In the genomic region with DNA sequence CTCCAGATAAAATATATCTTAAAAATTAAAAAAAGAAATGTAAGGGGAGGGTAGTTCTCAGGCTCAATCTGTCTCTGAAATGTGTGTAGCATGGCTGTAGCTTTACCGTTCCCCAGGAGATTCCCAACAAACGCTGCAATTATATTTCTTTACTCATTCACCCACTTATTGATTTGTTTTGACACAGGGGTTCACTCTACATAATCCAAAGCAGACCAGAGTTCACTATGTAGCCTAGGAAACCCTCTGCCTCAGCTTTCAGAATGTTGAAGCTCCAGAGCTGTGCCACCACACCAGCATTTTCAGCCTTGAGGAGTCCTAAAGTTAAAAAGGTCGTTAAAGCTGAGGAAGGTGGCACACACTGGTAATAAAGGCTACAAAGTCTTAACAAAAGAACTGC, we compare ENCODE assay signal across 21 mouse cellular contexts. TPM values are rescaled to one million over a fixed set of nuclear protein-coding genes. Genes with fewer than 3 reads are reported as not detected.
DNase-seq lines count a peak whose midpoint lies in the region; ATAC-seq and TF ChIP-seq lines count a peak whose summit lies in the region.
"Had no signal": no experiment of that assay in that cellular context is flagged by ENCODE, and none has a peak within 500 bp of the region (broad histone marks: within the 10 kb centered on the region; RNA-seq: fewer than 3 reads in every experiment).

No protein-coding gene starts in this region.

- no peak for TF ChIP-seq RAD21 in MEL (IDR thresholded peaks at IDR 0.05; ENCODE audit: low read depth, low read length)

- no peak for ATAC-seq in liver, embryonic 11.5 days (replicated peaks; ENCODE audit: low FRiP score)
- ATAC-seq: activated CD4-positive, CD25-positive, alpha-beta regulatory T cell, adult 4 months; CD4-positive, CD25-positive, alpha-beta regulatory T cell, adult 4 months; forebrain, embryonic 14.5 days had no signal

- no peaks in the 10 kb centered on the region for H3K36me3 ChIP-seq in liver, adult 2 months (ENCODE audit: control insufficient read depth, insufficient read depth, low read length)
- no peaks in the 10 kb centered on the region for H3K36me3 ChIP-seq in liver, embryonic 11.5 days (ENCODE audit: control insufficient read depth, insufficient read depth, low read length)
- H3K36me3 ChIP-seq in MEL (ENCODE audit: control insufficient read depth in 1 of 2, insufficient read depth in 2 of 2, low read length in 2 of 2), result peaks cover 0 to 5% of the 10 kb centered on the region in 2 experiments; a peak in 2 of 4 replicates
- no peaks in the 10 kb centered on the region for H3K36me3 ChIP-seq in macrophage (ENCODE audit: inconsistent target)
- H3K36me3 ChIP-seq: embryonic facial prominence, embryonic 15.5 days; hindbrain, embryonic 12.5 days; hindbrain, embryonic 15.5 days had no signal

- H3K4me1 ChIP-seq in liver, adult 2 months (ENCODE audit: control insufficient read depth, insufficient read depth, low read length), result peaks cover 17% of the 10 kb centered on the region
- no peaks in the 10 kb centered on the region for H3K4me1 ChIP-seq in liver, embryonic 11.5 days (replicated peaks; ENCODE audit: control insufficient read depth, insufficient read depth, low read length)
- peaks cover 8 to 11% of the 10 kb centered on the region in 2 experiments for H3K4me1 ChIP-seq in MEL (ENCODE audit: control insufficient read depth in 1 of 2, insufficient read depth in 2 of 2, low read length in 2 of 2)
- peaks cover 53% of the 10 kb centered on the region for H3K4me1 ChIP-seq in bone marrow macrophage, adult 2 months (ENCODE audit: control insufficient read depth, insufficient read depth, low read length)
- H3K4me1 ChIP-seq: embryonic facial prominence, embryonic 15.5 days; hindbrain, embryonic 15.5 days had no signal

- peak; percentile 70 for DNase-seq in liver, adult 2 months (ENCODE audit: extremely low read depth, low read depth, low spot score)
- DNase-seq in liver, embryonic 11.5 days (ENCODE audit: low spot score), result no peak
- no peak for DNase-seq in MEL (ENCODE audit: low read depth, low spot score)
- no peak for DNase-seq in urinary bladder, adult 2 months (ENCODE audit: low spot score)
- DNase-seq: adrenal gland, adult 8-10 months; adrenal gland, postnatal 25 days; cerebellum, adult 18-20 months; cerebellum, adult 9-10 months; cerebellum, postnatal 25 days; gastrocnemius, postnatal 10 days; gastrocnemius, postnatal 36 days; heart, adult 11 months had no signal

- no peaks in the 10 kb centered on the region for H3K27me3 ChIP-seq in liver, adult 2 months (ENCODE audit: control insufficient read depth, insufficient read depth, low read length)
- H3K27me3 ChIP-seq in liver, embryonic 11.5 days (replicated peaks; ENCODE audit: control insufficient read depth, insufficient read depth, low read length), result no peaks in the 10 kb centered on the region
- no peaks in the 10 kb centered on the region; a peak in 1 of 4 replicates for H3K27me3 ChIP-seq in MEL (ENCODE audit: control insufficient read depth in 1 of 2, insufficient read depth in 2 of 2, low read length in 2 of 2)
- H3K27me3 ChIP-seq: embryonic facial prominence, embryonic 15.5 days had no signal

- no peaks in the 10 kb centered on the region for H3K79me2 ChIP-seq in liver, adult 2 months (ENCODE audit: control insufficient read depth, insufficient read depth, low read length)
- no peaks in the 10 kb centered on the region for H3K79me2 ChIP-seq in MEL (ENCODE audit: control insufficient read depth, insufficient read depth, low read length, poor library complexity)
- H3K79me2 ChIP-seq in macrophage (ENCODE audit: inconsistent target), result no peaks in the 10 kb centered on the region

- H3K9me3 ChIP-seq in liver, embryonic 11.5 days (ENCODE audit: control insufficient read depth, low read length), result no peaks in the 10 kb centered on the region
- H3K9me3 ChIP-seq in MEL (replicated peaks; ENCODE audit: insufficient read depth, low read length), result no peaks in the 10 kb centered on the region
- H3K9me3 ChIP-seq: embryonic facial prominence, embryonic 15.5 days; hindbrain, embryonic 12.5 days; hindbrain, embryonic 15.5 days had no signal

- no peak overlapping the region for H3K4me3 ChIP-seq in liver, adult 2 months (ENCODE audit: insufficient read depth, low read depth, low read length)
- no peak overlapping the region for H3K4me3 ChIP-seq in liver, embryonic 11.5 days (ENCODE audit: low read depth, low read length)
- H3K4me3 ChIP-seq in MEL (ENCODE audit: control insufficient read depth in 1 of 2, insufficient read depth in 1 of 2, low read depth in 2 of 2, low read length in 2 of 2) (no peak overlapping the region), macrophage (ENCODE audit: inconsistent target) (no peak overlapping the region)
- no peak overlapping the region for H3K4me3 ChIP-seq in bone marrow macrophage, adult 2 months (ENCODE audit: insufficient read depth, low read length)
- H3K4me3 ChIP-seq: embryonic facial prominence, embryonic 15.5 days; hindbrain, embryonic 12.5 days; hindbrain, embryonic 15.5 days had no signal

- no peak for TF ChIP-seq CTCF in liver, adult 2 months (IDR thresholded peaks at IDR 0.05; ENCODE audit: low read depth, low read length)
- no peak for TF ChIP-seq CTCF in MEL (IDR thresholded peaks at IDR 0.05 in 2 of 3, conservative IDR thresholded peaks at IDR 0.05 in 1 of 3; ENCODE audit: control insufficient read depth in 1 of 3, insufficient read depth in 1 of 3, low read depth in 2 of 3, low read length in 3 of 3, poor library complexity in 1 of 3, severe bottlenecking in 1 of 3)
- TF ChIP-seq CTCF in bone marrow macrophage, adult 2 months (IDR thresholded peaks at IDR 0.05; ENCODE audit: low read depth, low read length), result no peak

- H3K9ac ChIP-seq in liver, adult 2 months (ENCODE audit: low read depth, low read length), result 0 out of 2 replicates have a peak overlapping the region, but pooled peaks have one; percentile 14
- no peak overlapping the region for H3K9ac ChIP-seq in liver, embryonic 11.5 days (ENCODE audit: low read depth, low read length)
- no peak overlapping the region for H3K9ac ChIP-seq in MEL (ENCODE audit: control insufficient read depth, low read depth, low read length, poor library complexity, severe bottlenecking)
- H3K9ac ChIP-seq: embryonic facial prominence, embryonic 15.5 days; hindbrain, embryonic 12.5 days; hindbrain, embryonic 15.5 days had no signal

- H3K4me2 ChIP-seq in liver, embryonic 11.5 days, result no peak overlapping the region
- H3K4me2 ChIP-seq: embryonic facial prominence, embryonic 15.5 days; heart, embryonic 11.5 days; hindbrain, embryonic 12.5 days; hindbrain, embryonic 15.5 days had no signal

- H3K27ac ChIP-seq in liver, adult 2 months (replicated peaks; ENCODE audit: insufficient read depth, low read depth, low read length), result peak overlapping the region; percentile 60
- no peak overlapping the region for H3K27ac ChIP-seq in liver, embryonic 11.5 days (ENCODE audit: low read depth, low read length)
- no peak overlapping the region for H3K27ac ChIP-seq in MEL (ENCODE audit: control insufficient read depth, low read depth, low read length)
- H3K27ac ChIP-seq in bone marrow macrophage, adult 2 months (ENCODE audit: insufficient read depth, low read depth, low read length), result peak overlapping the region; percentile 0; the same call in 1 of the 2 replicates
- peak overlapping the region; percentile 4; the same call in 1 of the 2 replicates for H3K27ac ChIP-seq in macrophage
- H3K27ac ChIP-seq: embryonic facial prominence, embryonic 15.5 days; hindbrain, embryonic 12.5 days; hindbrain, embryonic 15.5 days had no signal

- no peak for TF ChIP-seq POLR2A in liver, adult 2 months (IDR thresholded peaks at IDR 0.05; ENCODE audit: extremely low read depth, insufficient read depth, low read length)
- no peak for TF ChIP-seq POLR2A in MEL (IDR thresholded peaks at IDR 0.05; ENCODE audit: control insufficient read depth in 1 of 2, insufficient read depth in 1 of 2, low read depth in 1 of 2, low read length in 2 of 2, poor library complexity in 1 of 2)
- TF ChIP-seq POLR2A in bone marrow macrophage, adult 2 months (IDR thresholded peaks at IDR 0.05; ENCODE audit: borderline replicate concordance, low read depth, low read length), result no peak

- no peak for TF ChIP-seq EP300 in MEL (IDR thresholded peaks at IDR 0.05; ENCODE audit: low read depth in 1 of 2, low read length in 2 of 2)

- WGBS in liver, adult 2 months, result 22% methylated on average over 3 of the region's 3 CpGs
- 76% methylated on average over 3 of the region's 3 CpGs for WGBS in liver, embryonic 11.5 days
- 80% methylated on average over 3 of the region's 3 CpGs for WGBS in macrophage (ENCODE audit: missing documents)

RNA-seq across cellular contexts. Expression of a gene that starts 18.3 kb away (rescaled TPM):
- total RNA-seq in liver, adult 2 months (2014; rRNA removed), result 124 and 153 TPM in 2 replicates
- polyA plus RNA-seq in liver, adult 2 months (2012; rRNA removed), result 121 and 149 TPM in 2 replicates
- polyA plus RNA-seq in liver, embryonic 11.5 days (2014; fragmentation: Nextera tagmentation; extraction: Ambion mirVana), result 384 and 414 TPM in 2 replicates
- 284 and 289 TPM in 2 replicates for total RNA-seq in MEL (2012; rRNA removed)
- polyA plus RNA-seq in MEL (2012; ENCODE audit: insufficient read depth in 1 of 2, insufficient read length in 2 of 2, low read depth in 1 of 2, low replicate concordance in 2 of 2, missing spikeins in 1 of 2) (100 to 1,000 TPM; 361 to 412 TPM), macrophage (2018) (109 to 177 TPM (median 163 TPM) in 3 replicates)
- polyA plus RNA-seq in bone marrow macrophage, adult 2 months (2012; ENCODE audit: insufficient read depth, insufficient read length, missing spikeins), result 148 and 185 TPM in 2 replicates
- 10 to 100 TPM in 25 of 26 experiments, 1 to 10 TPM in 1; 9.7 to 53.5 (median 26.6) TPM for total RNA-seq in macrophage (2018; cell fraction: chromatin; rRNA removed)
- total RNA-seq in macrophage (2018; cell fraction: cytosol; rRNA removed), result 100 to 1,000 TPM in 4 of 26 experiments, 10 to 100 TPM in 22; 48.9 to 117 (median 81.0) TPM
- 100 to 1,000 TPM in 15 of 26 experiments, 10 to 100 TPM in 11; 23.6 to 218 (median 102) TPM for total RNA-seq in macrophage (2018; cell fraction: nucleus; rRNA removed)
- polyA plus RNA-seq in urinary bladder, adult 2 months (2012; rRNA removed), result 164 and 173 TPM in 2 replicates

RNA-seq across cellular contexts. Expression of a gene that starts 20.9 kb away (rescaled TPM):
- 69.7 and 80.9 TPM in 2 replicates for total RNA-seq in liver, adult 2 months (2014; rRNA removed)
- polyA plus RNA-seq in liver, adult 2 months (2012; rRNA removed), result 134 and 145 TPM in 2 replicates
- 221 and 230 TPM in 2 replicates for polyA plus RNA-seq in liver, embryonic 11.5 days (2014; fragmentation: Nextera tagmentation; extraction: Ambion mirVana)
- 47.6 and 49.6 TPM in 2 replicates for total RNA-seq in MEL (2012; rRNA removed)
- 100 to 1,000 TPM; 234 to 362 TPM for polyA plus RNA-seq in MEL (2012; ENCODE audit: insufficient read depth in 1 of 2, insufficient read length in 2 of 2, low read depth in 1 of 2, low replicate concordance in 2 of 2, missing spikeins in 1 of 2)
- polyA plus RNA-seq in bone marrow macrophage, adult 2 months (2012; ENCODE audit: insufficient read depth, insufficient read length, missing spikeins), result 475 and 476 TPM in 2 replicates
- 100 to 1,000 TPM in 9 of 26 experiments, 10 to 100 TPM in 17; 55.1 to 151 (median 86.4) TPM for total RNA-seq in macrophage (2018; cell fraction: chromatin; rRNA removed)
- 100 to 1,000 TPM; 423 to 668 (median 547) TPM for total RNA-seq in macrophage (2018; cell fraction: cytosol; rRNA removed)
- total RNA-seq in macrophage (2018; cell fraction: nucleus; rRNA removed), result 100 to 1,000 TPM; 147 to 373 (median 239) TPM
- 571 to 1,341 TPM (median 733 TPM) in 3 replicates for polyA plus RNA-seq in macrophage (2018)
- polyA plus RNA-seq in urinary bladder, adult 2 months (2012; rRNA removed), result 400 and 428 TPM in 2 replicates

Comparison
In these comparisons a context has a peak if more than half of its experiments do, and no peak if none do; other contexts are left out.
1. H3K27ac ChIP-seq: peak in liver, adult 2 months (single experiment), bone marrow macrophage, adult 2 months (single experiment) and macrophage (single experiment); none in liver, embryonic 11.5 days (single experiment) and MEL (single experiment).